Mouse (Mus musculus): ENCODE results near the gene Tcf3.

DNA sequence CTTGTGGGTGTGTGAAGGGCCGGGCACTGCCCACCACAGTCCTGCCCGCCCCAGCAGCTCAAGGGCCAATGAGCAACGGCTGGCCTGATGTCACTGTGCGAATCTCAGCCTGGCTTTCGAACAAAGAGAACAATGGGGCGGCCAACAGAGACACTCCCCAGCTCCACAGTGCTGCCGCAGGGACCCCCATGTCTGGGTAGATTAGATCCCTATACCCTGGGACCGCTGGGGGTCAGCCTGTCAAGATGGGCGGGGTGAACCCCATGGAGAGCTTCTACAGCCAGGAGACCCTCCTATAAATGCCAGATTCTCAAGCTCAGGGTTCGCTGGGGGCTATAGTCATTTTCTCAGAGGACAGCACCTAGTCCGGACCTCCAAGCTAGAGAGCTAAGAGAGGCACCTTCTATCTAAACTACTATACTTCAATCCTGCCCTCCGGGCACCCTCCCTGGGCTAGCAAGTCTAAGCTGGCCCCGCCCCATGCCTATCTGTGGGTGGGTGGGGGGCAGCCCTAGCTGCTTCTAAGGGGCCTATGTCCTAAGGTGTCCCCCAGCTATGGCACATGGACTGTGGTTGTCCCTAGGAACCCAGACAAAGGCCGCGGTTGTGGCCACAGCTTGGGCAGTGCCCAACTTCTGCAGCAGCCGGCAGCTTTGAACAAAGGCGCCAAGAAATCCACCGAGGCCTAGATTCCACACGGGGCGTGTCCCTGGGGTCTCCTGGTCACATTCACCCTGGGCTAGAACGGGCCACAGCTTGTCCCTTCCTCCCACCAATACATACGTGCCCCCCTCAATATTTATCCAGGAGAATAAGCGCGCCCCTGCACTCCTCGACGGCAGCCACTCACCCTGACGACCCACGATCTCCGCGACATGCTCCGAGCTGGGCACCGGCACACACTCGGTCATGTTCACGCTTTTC lies 47.4 kb downstream of the Tcf3 start:
- no peak for TF ChIP-seq CTCF (IDR thresholded peaks at IDR 0.05; ENCODE audit: low read depth)
- TF ChIP-seq EP300 (optimal IDR thresholded peaks at IDR 0.05) = no peak
